Mouse (Mus musculus) heart, adult 2 months (tissue): ENCODE results near the gene Gm11565. TPM values are rescaled to one million over a fixed set of nuclear protein-coding genes. Genes with fewer than 3 reads are reported as not detected.

Experiments
- DNase-seq, 2 experiments: peaks; one replicate each; pipeline ENCODE4 v3.0.0; 2021
- H3K27ac ChIP-seq: fragments of 200-600 bp; 2 replicates; pipeline ENCODE4 v1.8.1; 2022
- H3K27me3 ChIP-seq: fragments of 200-500 bp; 2 replicates; pipeline ENCODE4 v1.6.1; 2012; ENCODE audit warnings: mild to moderate bottlenecking, low read length, inconsistent platforms, mixed read lengths; ENCODE audit not compliant: control insufficient read depth, insufficient read depth
- H3K36me3 ChIP-seq: fragments of 200-500 bp; 2 replicates; pipeline ENCODE4 v1.6.1; 2012; ENCODE audit warnings: low read length, inconsistent platforms; ENCODE audit not compliant: control insufficient read depth, insufficient read depth
- H3K4me1 ChIP-seq: fragments of 200-500 bp; 2 replicates; pipeline ENCODE4 v1.6.1; 2011; ENCODE audit warnings: low read length; ENCODE audit not compliant: control insufficient read depth, insufficient read depth
- H3K4me3 ChIP-seq: fragments of 200-600 bp; 2 replicates; pipeline ENCODE4 v1.8.1; 2022
- H3K79me2 ChIP-seq: fragments of 200-500 bp; replicated peaks from 2 replicates; pipeline ENCODE4 v1.6.1; 2012; ENCODE audit warnings: mild to moderate bottlenecking, inconsistent platforms, low read length, moderate library complexity, mixed read lengths; ENCODE audit not compliant: control insufficient read depth, insufficient read depth
- H3K9ac ChIP-seq: fragments of 200-500 bp; 2 replicates; pipeline ENCODE4 v1.6.1; 2012; ENCODE audit warnings: low read depth, mild to moderate bottlenecking, control low read depth, inconsistent platforms, low read length, mixed read lengths
- CTCF ChIP-seq: fragments of 200-600 bp; IDR thresholded peaks from 2 replicates; pipeline ENCODE4 v1.8.1; 2022; ENCODE audit warnings: antibody characterized with exemption, mild to moderate bottlenecking, moderate library complexity
- EP300 ChIP-seq: fragments of 200-500 bp; IDR thresholded peaks from 2 replicates; pipeline ENCODE4 v1.6.1; 2011; ENCODE audit warnings: low read depth, low read length, control low read depth; ENCODE audit not compliant: insufficient read depth
- POLR2A ChIP-seq: fragments of 200-500 bp; IDR thresholded peaks from 2 replicates; pipeline ENCODE4 v1.6.1; 2011; ENCODE audit warnings: mild to moderate bottlenecking, low read depth, low read length, control low read depth; ENCODE audit not compliant: insufficient read depth
- WGBS: fragments of 180-500 bp; shearing (Covaris S2); methylation state at CpG from one replicate; pipeline ENCODE4 v1.1.7; 2018; 5-methylcytosine and 5-hydroxymethylcytosine counted together
- intact Hi-C: fragments of 180-260 bp; cut with DNase I; formaldehyde crosslinking; loops from one replicate; pipeline ENCODE4 v1.15.1; 2025
- polyA plus RNA-seq: library from polyadenylated mRNA; depleted of rRNA; stranded (reverse); fragments of >200 nt; gene quantifications from 2 replicates; pipeline ENCODE4 v1.2.3, GENCODE M21; 2012; rRNA removed
- total RNA-seq, 2 experiments: library from RNA; stranded (reverse); gene quantifications; 2 replicates each; pipeline ENCODE4 v1.2.3; 2021

The Gm11565 gene
- total and polyA plus RNA-seq, 3 experiments, result not detected

GRCm38 (mm10) chr11:99948175-99948574, 33.6 kb downstream of the Gm11565 start, which contains the start of gene Krtap9-5:
Gene Krtap9-5 (plus strand): TSS chr11:99948475.
- no peaks in the 10 kb centered on the region for H3K36me3 ChIP-seq
- H3K27me3 ChIP-seq, result no peaks in the 10 kb centered on the region
- H3K4me1 ChIP-seq, result no peaks in the 10 kb centered on the region
- TF ChIP-seq EP300 (no peak), POLR2A (no peak), CTCF (no peak)
- no peak within 1 kb of the TSS for H3K27ac ChIP-seq
- no peaks in the 10 kb centered on the region for H3K79me2 ChIP-seq
- H3K4me3 ChIP-seq, result no peak within 1 kb of the TSS
- 81% methylated on average over 2 of the region's 2 CpGs for WGBS
- no peak within 1 kb of the TSS for H3K9ac ChIP-seq
- no peak for DNase-seq
- intact Hi-C loops, result no loop called here

DNA sequence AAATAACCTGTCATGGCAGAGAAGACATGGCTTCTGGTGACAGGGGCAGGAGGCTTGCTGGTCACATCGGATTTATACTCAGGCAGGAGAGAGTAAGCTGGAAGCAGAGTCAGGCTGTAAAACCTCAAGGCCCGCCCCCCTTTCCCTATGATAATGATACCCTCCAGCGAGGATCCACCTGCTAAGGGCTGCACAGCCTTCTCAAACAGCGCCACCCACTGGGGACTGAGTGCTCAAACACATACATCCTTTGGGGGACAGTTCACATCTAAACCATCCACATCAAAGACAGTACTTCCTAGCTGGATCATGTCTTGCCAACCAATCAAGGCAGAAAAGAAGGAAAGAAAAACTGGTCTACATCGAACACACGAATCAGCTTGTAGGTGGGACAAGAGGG, 49.7 kb downstream of the Gm11565 start:
- no peak for DNase-seq
- 47% methylated on average over 6 of the region's 6 CpGs for WGBS
- intact Hi-C loops, result no loop called here
- no peak for TF ChIP-seq EP300
- no peak for TF ChIP-seq POLR2A
- TF ChIP-seq CTCF, result no peak
- Histone ChIP-seq H3K27ac (no peak overlapping the region), H3K79me2 (no peaks in the 10 kb centered on the region), H3K9ac (no peak overlapping the region), H3K36me3 (no peaks in the 10 kb centered on the region), H3K4me3 (no peak overlapping the region), H3K27me3 (no peaks in the 10 kb centered on the region; the same call in 1 of the 2 replicates), H3K4me1 (no peaks in the 10 kb centered on the region)

Other genes with a start within 250 kb of the Gm11565 start
Only the 30 nearest of the 33 such genes appear.
- gene Gm14180, start 180.5 kb upstream of the Gm11565 start, total RNA-seq, result not detected
- gene Gm14180, start 180.5 kb upstream of the Gm11565 start, polyA plus RNA-seq, result not detected in 2 replicates
- gene Gm11595, start 141.8 kb upstream of the Gm11565 start, total RNA-seq, result not detected
- not detected in 2 replicates for gene Gm11595, start 141.8 kb upstream of the Gm11565 start, polyA plus RNA-seq
- not detected for gene Krtap4-8, start 134.0 kb upstream of the Gm11565 start, total RNA-seq
- gene Krtap4-8, start 134.0 kb upstream of the Gm11565 start, polyA plus RNA-seq, result not detected in 2 replicates
- gene Krtap4-9, start 129.6 kb upstream of the Gm11565 start, total RNA-seq, result not detected
- not detected in 2 replicates for gene Krtap4-9, start 129.6 kb upstream of the Gm11565 start, polyA plus RNA-seq
- gene Gm11596, start 121.3 kb upstream of the Gm11565 start, total RNA-seq, result not detected
- gene Gm11596, start 121.3 kb upstream of the Gm11565 start, polyA plus RNA-seq, result not detected in 2 replicates
- gene Gm11569, start 115.8 kb upstream of the Gm11565 start, total RNA-seq, result not detected
- not detected in 2 replicates for gene Gm11569, start 115.8 kb upstream of the Gm11565 start, polyA plus RNA-seq
- not detected for gene Gm11554, start 110.3 kb upstream of the Gm11565 start, total RNA-seq
- gene Gm11554, start 110.3 kb upstream of the Gm11565 start, polyA plus RNA-seq, result not detected in 2 replicates
- not detected for gene Krtap4-13, start 104.9 kb upstream of the Gm11565 start, total RNA-seq
- gene Krtap4-13, start 104.9 kb upstream of the Gm11565 start, polyA plus RNA-seq, result not detected in 2 replicates
- not detected for gene Gm11564, start 99.1 kb upstream of the Gm11565 start, total RNA-seq
- gene Gm11564, start 99.1 kb upstream of the Gm11565 start, polyA plus RNA-seq, result not detected in 2 replicates
- not detected for gene 2300003K06Rik, start 76.7 kb upstream of the Gm11565 start, total RNA-seq
- gene 2300003K06Rik, start 76.7 kb upstream of the Gm11565 start, polyA plus RNA-seq, result not detected in 2 replicates
- gene Krtap4-16, start 63.1 kb upstream of the Gm11565 start, total RNA-seq, result not detected
- not detected in 2 replicates for gene Krtap4-16, start 63.1 kb upstream of the Gm11565 start, polyA plus RNA-seq
- not detected for gene Gm11568, start 56.8 kb upstream of the Gm11565 start, total RNA-seq
- not detected in 2 replicates for gene Gm11568, start 56.8 kb upstream of the Gm11565 start, polyA plus RNA-seq
- not detected for gene Gm11559, start 50.3 kb upstream of the Gm11565 start, total RNA-seq
- not detected in 2 replicates for gene Gm11559, start 50.3 kb upstream of the Gm11565 start, polyA plus RNA-seq
- gene Krtap9-1, start 41.4 kb upstream of the Gm11565 start, total RNA-seq, result not detected
- gene Krtap9-1, start 41.4 kb upstream of the Gm11565 start, polyA plus RNA-seq, result not detected in 2 replicates
- not detected for gene Gm11567, start 35.6 kb upstream of the Gm11565 start, total RNA-seq
- not detected in 2 replicates for gene Gm11567, start 35.6 kb upstream of the Gm11565 start, polyA plus RNA-seq
- gene Krtap31-1, start 6.8 kb upstream of the Gm11565 start, total RNA-seq, result not detected
- not detected in 2 replicates for gene Krtap31-1, start 6.8 kb upstream of the Gm11565 start, polyA plus RNA-seq
- not detected for gene Krtap31-2, start 21.5 kb downstream of the Gm11565 start, total RNA-seq
- gene Krtap31-2, start 21.5 kb downstream of the Gm11565 start, polyA plus RNA-seq, result not detected in 2 replicates
- not detected for gene Krtap9-5, start 33.7 kb downstream of the Gm11565 start, total RNA-seq
- not detected in 2 replicates for gene Krtap9-5, start 33.7 kb downstream of the Gm11565 start, polyA plus RNA-seq
- not detected for gene Krtap29-1, start 64.3 kb downstream of the Gm11565 start, total RNA-seq
- gene Krtap29-1, start 64.3 kb downstream of the Gm11565 start, polyA plus RNA-seq, result not detected in 2 replicates
- not detected for gene Krtap16-1, start 71.8 kb downstream of the Gm11565 start, total RNA-seq
- gene Krtap16-1, start 71.8 kb downstream of the Gm11565 start, polyA plus RNA-seq, result not detected in 2 replicates
- not detected for gene Krtap17-1, start 79.2 kb downstream of the Gm11565 start, total RNA-seq
- gene Krtap17-1, start 79.2 kb downstream of the Gm11565 start, polyA plus RNA-seq, result not detected in 2 replicates
- gene Krt33a, start 101.5 kb downstream of the Gm11565 start, total RNA-seq, result not detected
- not detected in 2 replicates for gene Krt33a, start 101.5 kb downstream of the Gm11565 start, polyA plus RNA-seq
- gene Krt33b, start 115.1 kb downstream of the Gm11565 start, total RNA-seq, result not detected
- not detected in 2 replicates for gene Krt33b, start 115.1 kb downstream of the Gm11565 start, polyA plus RNA-seq
- gene Krt34, start 126.8 kb downstream of the Gm11565 start, total RNA-seq, result not detected
- not detected in 2 replicates for gene Krt34, start 126.8 kb downstream of the Gm11565 start, polyA plus RNA-seq
- not detected for gene Krt31, start 135.8 kb downstream of the Gm11565 start, total RNA-seq
- 0.08 TPM in 1 of 2 replicates, not detected in the other for gene Krt31, start 135.8 kb downstream of the Gm11565 start, polyA plus RNA-seq
- gene Krt32, start 173.5 kb downstream of the Gm11565 start, total RNA-seq, result not detected
- gene Krt32, start 173.5 kb downstream of the Gm11565 start, polyA plus RNA-seq, result not detected in 2 replicates
- not detected for gene Krt35, start 181.5 kb downstream of the Gm11565 start, total RNA-seq
- gene Krt35, start 181.5 kb downstream of the Gm11565 start, polyA plus RNA-seq, result not detected in 2 replicates
- not detected for gene Krt36, start 190.9 kb downstream of the Gm11565 start, total RNA-seq
- 0.15 TPM in 1 of 2 replicates, not detected in the other for gene Krt36, start 190.9 kb downstream of the Gm11565 start, polyA plus RNA-seq
- gene Krt13, start 206.8 kb downstream of the Gm11565 start, total RNA-seq, result not detected
- not detected in 2 replicates for gene Krt13, start 206.8 kb downstream of the Gm11565 start, polyA plus RNA-seq
- under 1 TPM in 1 of 2 experiments, not detected in 1; 0.23 TPM for gene Krt15, start 221.2 kb downstream of the Gm11565 start, total RNA-seq
- gene Krt15, start 221.2 kb downstream of the Gm11565 start, polyA plus RNA-seq, result 0.26 and 5.0 TPM in 2 replicates